Mouse (Mus musculus): ENCODE results near the gene Ankrd33.

Ankrd33 gene

GRCm38 (mm10) chr15:101147115-101147909 is 31.8 kb downstream of the Ankrd33 start:
- no peak for DNase-seq (ENCODE audit: low read depth)

- DNase-seq (ENCODE audit: low read depth): no peak
Observed at GRCm38 (mm10) chr15:101147910-101148273, 32.3 kb downstream of the Ankrd33 start.

GRCm38 (mm10) chr15:101148604-101149003 is 33.0 kb downstream of the Ankrd33 start:
- DNase-seq (ENCODE audit: low read depth): no peak

- no peak for DNase-seq (ENCODE audit: low read depth)
Observed at GRCm38 (mm10) chr15:101151409-101152261, 36.1 kb downstream of the Ankrd33 start.

- DNase-seq (ENCODE audit: low read depth): no peak
Observed at GRCm38 (mm10) chr15:101154700-101155616, 39.4 kb downstream of the Ankrd33 start.

- no peak for DNase-seq (ENCODE audit: low read depth)
Observed at GRCm38 (mm10) chr15:101160128-101160527, 44.6 kb downstream of the Ankrd33 start.

- DNase-seq (ENCODE audit: low read depth): no peak
Observed at GRCm38 (mm10) chr15:101160591-101160990, 45.0 kb downstream of the Ankrd33 start.

GRCm38 (mm10) chr15:101161534-101161933 is 46.0 kb downstream of the Ankrd33 start:
- no peak for DNase-seq (ENCODE audit: low read depth)

GRCm38 (mm10) chr15:101163056-101163458 is 47.5 kb downstream of the Ankrd33 start:
- DNase-seq (ENCODE audit: low read depth): no peak

- DNase-seq (ENCODE audit: low read depth): no peak
Observed at GRCm38 (mm10) chr15:101163854-101164253, 48.3 kb downstream of the Ankrd33 start.

GRCm38 (mm10) chr15:101164291-101164690 is 48.7 kb downstream of the Ankrd33 start:
- DNase-seq (ENCODE audit: low read depth): no peak

GRCm38 (mm10) chr15:101165658-101166437 is 50.3 kb downstream of the Ankrd33 start:
- DNase-seq (ENCODE audit: low read depth): no peak

- DNase-seq (ENCODE audit: low read depth): no peak
Observed at GRCm38 (mm10) chr15:101167553-101167952, 52.0 kb downstream of the Ankrd33 start.

All from c-Kit-positive CD71-negative TER-119-negative erythroid progenitor cells, embryonic 14.5 days (primary cell).